Mouse (Mus musculus) midbrain, embryonic 13.5 days (tissue): ENCODE data around the gene Vwce. TPM values are rescaled to one million over a fixed set of nuclear protein-coding genes. Genes with fewer than 3 reads are reported as not detected.
A peak's percentile ranks its signal among the peaks of the same experiment; 100 is the strongest.

Source experiments
- ATAC-seq: fragments of 200-750 bp; cut with Nextera tagmentation; 2 replicates; pipeline ENCODE4 v1.8.0; 2017; ENCODE audit warnings: mild to moderate bottlenecking, moderate TSS enrichment, moderate library complexity
- H3K27ac ChIP-seq: fragments of 300-500 bp; sonication (generic); 2 replicates; pipeline ENCODE4 v1.5.1; 2015; ENCODE audit warnings: inconsistent platforms, mild to moderate bottlenecking, moderate library complexity
- H3K27me3 ChIP-seq: fragments of 300-500 bp; sonication (generic); 2 replicates; pipeline ENCODE4 v1.6.1; 2015; ENCODE audit warnings: mild to moderate bottlenecking, inconsistent platforms
- H3K36me3 ChIP-seq: fragments of 300-500 bp; sonication (generic); 2 replicates; pipeline ENCODE4 v1.6.1; 2015; ENCODE audit warnings: mild to moderate bottlenecking, inconsistent platforms
- H3K4me1 ChIP-seq: fragments of 300-500 bp; sonication (generic); replicated peaks from 2 replicates; pipeline ENCODE4 v1.6.1; 2015; ENCODE audit warnings: inconsistent platforms
- H3K4me2 ChIP-seq: fragments of 300-500 bp; sonication (generic); replicated peaks from 2 replicates; pipeline ENCODE4 v1.6.1; 2015; ENCODE audit warnings: moderate library complexity, mild to moderate bottlenecking, inconsistent platforms
- H3K4me3 ChIP-seq: fragments of 300-500 bp; sonication (generic); replicated peaks from 2 replicates; pipeline ENCODE4 v1.5.1; 2015; ENCODE audit warnings: mild to moderate bottlenecking, inconsistent platforms
- H3K9ac ChIP-seq: fragments of 300-500 bp; sonication (generic); replicated peaks from 2 replicates; pipeline ENCODE4 v1.6.1; 2015; ENCODE audit warnings: mild to moderate bottlenecking, inconsistent platforms
- H3K9me3 ChIP-seq: fragments of 300-500 bp; sonication (generic); 2 replicates; pipeline ENCODE4 v1.6.1; 2016; ENCODE audit warnings: mild to moderate bottlenecking, inconsistent platforms
- WGBS: fragments of 180-500 bp; shearing (Covaris S2); methylation state at CpG from one replicate; pipeline ENCODE4 v1.1.7; 2015; 5-methylcytosine and 5-hydroxymethylcytosine counted together
- polyA plus RNA-seq: library from polyadenylated mRNA; unstranded; fragments of >200 nt; fragmentation: Nextera tagmentation; extraction: Ambion mirVana; gene quantifications from 2 replicates; pipeline ENCODE4 v1.2.1, GENCODE M21; 2015

Gene Vwce
- polyA plus RNA-seq = 0.39 and 0.61 TPM in 2 replicates

DNA sequence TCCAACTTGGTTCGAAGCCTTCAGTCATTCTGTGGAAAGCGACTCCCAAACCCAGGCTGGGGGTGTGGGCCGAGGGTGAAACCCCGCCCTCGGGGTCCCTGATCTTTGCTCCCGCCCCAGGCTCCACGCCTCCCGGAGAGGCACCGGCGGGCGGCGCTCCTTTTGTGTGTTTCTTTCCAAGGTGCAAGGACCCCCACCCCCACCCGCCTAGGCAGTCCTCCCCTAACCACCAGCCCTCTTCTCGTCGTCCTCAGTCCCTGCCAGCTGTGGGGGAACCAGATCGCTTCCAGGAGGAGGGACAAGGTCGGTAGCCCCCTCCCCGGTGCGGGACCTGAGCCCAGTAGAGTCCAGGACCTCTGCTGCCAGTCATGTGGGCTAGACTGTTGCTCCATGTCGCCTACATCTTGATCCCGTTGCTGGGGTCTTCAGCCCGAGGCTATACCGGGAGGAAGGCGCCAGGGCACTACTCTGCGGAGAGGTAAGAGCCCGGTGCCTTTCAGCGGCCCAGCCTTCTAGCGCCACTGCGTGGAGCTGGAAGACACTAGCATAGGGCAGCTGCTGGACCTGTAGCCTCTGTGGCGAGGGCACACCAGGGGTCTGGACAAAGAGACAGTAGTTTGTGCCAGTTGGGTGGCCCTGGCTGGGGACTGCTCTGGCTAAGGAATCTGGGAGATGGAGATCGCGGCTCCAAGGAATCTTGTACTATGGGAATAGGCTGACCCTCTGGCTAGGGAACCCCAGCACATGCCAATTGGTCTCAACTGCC lies at the start of gene Vwce:
TSS of gene Vwce (plus strand) at position 108 of the 766 bp plus-strand sequence.
- no peak within 1 kb of the TSS for H3K27ac ChIP-seq
- H3K4me2 ChIP-seq = peak within 1 kb of the TSS; percentile 89
- ATAC-seq = peak; percentile 90
- peaks cover 16% of the 10 kb centered on the region; the same call in 1 of the 2 replicates for H3K27me3 ChIP-seq
- peak within 1 kb of the TSS; percentile 44 for H3K4me3 ChIP-seq
- peaks cover 18% of the 10 kb centered on the region for H3K4me1 ChIP-seq
- H3K9me3 ChIP-seq = no peaks in the 10 kb centered on the region
- peaks cover 24% of the 10 kb centered on the region for H3K36me3 ChIP-seq
- peak within 1 kb of the TSS; percentile 66 for H3K9ac ChIP-seq
- 2% methylated on average over 32 of the region's 32 CpGs for WGBS

DNA sequence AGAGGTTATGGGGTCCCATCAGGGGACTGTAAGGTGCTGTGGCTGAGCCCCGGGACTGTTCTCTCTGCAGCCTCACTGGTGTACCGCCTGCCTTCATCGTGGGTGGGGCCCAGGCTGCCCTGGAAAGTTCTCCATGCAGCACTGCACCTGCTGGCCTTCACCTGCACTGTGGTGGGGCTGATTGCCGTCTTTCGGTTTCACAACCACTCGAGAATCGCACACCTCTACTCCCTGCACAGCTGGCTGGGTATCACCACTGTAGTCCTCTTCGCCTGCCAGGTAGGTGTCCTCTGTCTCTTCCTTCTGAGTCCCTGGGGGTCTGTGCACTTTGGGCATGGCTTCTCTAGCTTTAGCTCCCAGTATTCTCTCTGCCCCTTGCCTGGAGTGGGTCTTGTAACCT lies 48.9 kb upstream of the Vwce start:
- no peaks in the 10 kb centered on the region for H3K27me3 ChIP-seq
- H3K9ac ChIP-seq = no peak overlapping the region
- H3K27ac ChIP-seq = no peak overlapping the region
- no peak for ATAC-seq
- no peaks in the 10 kb centered on the region for H3K9me3 ChIP-seq
- H3K4me1 ChIP-seq = no peaks in the 10 kb centered on the region
- H3K4me3 ChIP-seq = no peak overlapping the region
- WGBS = 91% methylated on average over 8 of the region's 8 CpGs
- peaks cover 9% of the 10 kb centered on the region; the same call in 1 of the 2 replicates for H3K36me3 ChIP-seq
- H3K4me2 ChIP-seq = no peak overlapping the region

GRCm38 (mm10) chr19:10587231-10587630 lies 46.8 kb upstream of the Vwce start:
- Histone ChIP-seq H3K4me2 (no peak overlapping the region), H3K4me1 (no peaks in the 10 kb centered on the region), H3K4me3 (no peak overlapping the region), H3K9ac (no peak overlapping the region), H3K9me3 (no peaks in the 10 kb centered on the region), H3K36me3 (peaks cover 27% of the 10 kb centered on the region), H3K27ac (no peak overlapping the region), H3K27me3 (no peaks in the 10 kb centered on the region)
- 92% methylated on average over 8 of the region's 8 CpGs for WGBS
- ATAC-seq = no peak

DNA sequence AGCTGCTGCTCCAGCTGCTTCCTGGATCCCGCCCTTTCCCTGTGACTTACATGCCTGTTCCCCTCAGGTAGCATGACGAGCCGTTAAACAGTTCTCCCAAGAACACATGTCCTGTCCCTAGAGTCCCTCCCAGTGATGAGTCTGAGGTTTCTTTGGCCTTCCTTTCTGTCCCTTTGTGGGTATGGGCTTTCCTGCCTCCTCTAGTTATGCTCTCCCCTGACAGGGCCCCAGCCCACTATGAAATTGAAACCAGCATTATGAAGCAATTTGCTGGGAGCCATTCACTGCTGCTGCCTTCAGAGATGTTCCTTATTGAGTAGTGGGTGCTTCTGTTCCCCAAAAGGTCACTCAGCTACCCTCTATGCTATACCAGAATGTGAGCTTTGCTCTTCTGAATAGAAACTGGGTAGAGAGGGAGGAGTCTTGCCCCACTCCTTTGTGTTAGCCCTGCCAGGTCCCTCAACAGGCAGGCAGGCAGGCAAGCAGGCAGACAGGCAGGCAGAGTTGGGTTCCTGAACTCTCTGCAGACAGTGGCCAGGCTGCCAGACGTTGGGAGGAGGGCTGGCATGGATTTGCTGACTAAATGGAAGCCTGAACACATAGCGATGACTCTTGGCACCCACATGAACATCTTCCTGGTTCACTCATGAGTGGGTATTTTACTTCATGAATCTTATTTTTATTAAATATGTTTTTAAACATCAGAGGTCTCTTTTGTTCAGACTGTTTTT lies 44.7 kb upstream of the Vwce start:
- no peaks in the 10 kb centered on the region for H3K27me3 ChIP-seq
- H3K36me3 ChIP-seq = peaks cover 44% of the 10 kb centered on the region
- no peak overlapping the region for H3K4me2 ChIP-seq
- H3K4me3 ChIP-seq = no peak overlapping the region
- no peak overlapping the region; the same call in 1 of the 2 replicates for H3K9ac ChIP-seq
- no peak overlapping the region for H3K27ac ChIP-seq
- ATAC-seq = no peak
- H3K9me3 ChIP-seq = no peaks in the 10 kb centered on the region
- H3K4me1 ChIP-seq = no peaks in the 10 kb centered on the region
- 72% methylated on average over 5 of the region's 5 CpGs for WGBS

DNA sequence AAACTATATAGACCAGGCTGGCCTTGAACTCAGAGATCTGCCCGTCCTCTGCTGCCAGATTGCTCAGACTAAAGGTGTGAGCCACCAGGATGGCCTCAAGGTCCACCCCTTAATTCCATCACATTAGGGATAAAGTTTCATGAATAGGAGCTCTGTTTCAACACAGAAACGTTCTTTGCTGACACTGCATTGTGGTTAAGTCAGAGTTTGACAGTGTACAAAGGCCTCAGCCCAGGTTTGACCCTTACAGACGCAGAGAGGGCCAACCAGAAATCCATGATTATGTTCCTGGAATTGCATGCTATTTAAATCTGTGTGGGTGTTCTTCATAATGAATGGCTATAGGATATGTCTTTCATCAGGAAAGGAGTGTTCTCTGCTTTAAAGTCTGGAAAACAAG lies 43.7 kb upstream of the Vwce start:
- no peaks in the 10 kb centered on the region for H3K9me3 ChIP-seq
- H3K4me2 ChIP-seq = no peak overlapping the region
- H3K36me3 ChIP-seq = peaks cover 49% of the 10 kb centered on the region
- WGBS = 77% methylated on average over 3 of the region's 3 CpGs
- no peaks in the 10 kb centered on the region for H3K4me1 ChIP-seq
- no peak overlapping the region for H3K4me3 ChIP-seq
- ATAC-seq = no peak
- no peak overlapping the region for H3K27ac ChIP-seq
- no peak overlapping the region for H3K9ac ChIP-seq
- no peaks in the 10 kb centered on the region for H3K27me3 ChIP-seq

DNA sequence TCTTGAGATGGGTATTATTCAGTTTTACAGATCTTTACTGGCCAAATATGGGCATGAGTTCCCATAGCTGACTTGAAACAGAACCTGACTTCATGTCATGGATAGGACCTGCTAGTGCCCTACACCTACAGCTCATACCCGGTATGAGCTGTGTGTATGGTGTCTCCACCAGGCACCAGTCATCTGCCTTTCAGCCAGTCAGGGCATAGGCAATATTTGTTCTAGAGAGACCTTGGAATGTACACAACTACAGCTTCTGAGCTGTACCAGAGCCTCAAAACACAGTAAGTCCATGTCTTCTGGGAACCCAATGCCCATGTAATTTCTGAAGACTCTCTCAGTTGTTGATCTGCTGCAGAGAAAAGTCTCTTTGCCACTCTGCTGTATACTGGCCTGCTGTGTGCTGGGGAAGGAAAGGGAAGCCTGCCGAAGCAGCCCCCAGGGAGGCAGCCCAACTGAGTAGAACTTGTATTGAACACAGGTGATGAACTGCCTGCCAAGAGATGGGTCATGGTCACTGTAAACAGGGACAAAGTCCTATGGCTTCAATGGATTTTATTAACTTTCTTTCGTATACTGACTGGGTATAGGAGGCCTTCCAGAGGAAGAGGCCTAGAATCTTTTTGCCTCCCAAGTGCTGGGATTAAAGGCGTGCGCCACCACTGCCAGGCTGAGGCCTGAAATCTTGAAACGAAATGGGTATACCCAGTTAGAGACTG lies 42.2 kb upstream of the Vwce start:
- Histone ChIP-seq H3K27ac (no peak overlapping the region), H3K9ac (no peak overlapping the region), H3K4me3 (no peak overlapping the region), H3K4me2 (no peak overlapping the region), H3K36me3 (peaks cover 62% of the 10 kb centered on the region), H3K27me3 (no peaks in the 10 kb centered on the region), H3K9me3 (no peaks in the 10 kb centered on the region), H3K4me1 (no peaks in the 10 kb centered on the region)
- 96% methylated on average over 6 of the region's 6 CpGs for WGBS
- ATAC-seq = no peak

GRCm38 (mm10) chr19:10598188-10598587 lies 35.8 kb upstream of the Vwce start:
- Histone ChIP-seq H3K36me3 (peaks cover 65% of the 10 kb centered on the region), H3K9ac (no peak overlapping the region), H3K27ac (no peak overlapping the region), H3K4me1 (peaks cover 13% of the 10 kb centered on the region), H3K9me3 (no peaks in the 10 kb centered on the region), H3K27me3 (no peaks in the 10 kb centered on the region), H3K4me2 (no peak overlapping the region), H3K4me3 (no peak overlapping the region)
- WGBS = 35% methylated on average over 3 of the region's 3 CpGs
- ATAC-seq = no peak

GRCm38 (mm10) chr19:10599648-10600047 lies 34.4 kb upstream of the Vwce start:
- H3K9ac ChIP-seq = no peak overlapping the region
- ATAC-seq = no peak
- 96% methylated on average over 2 of the region's 2 CpGs for WGBS
- no peak overlapping the region for H3K4me3 ChIP-seq
- no peaks in the 10 kb centered on the region for H3K27me3 ChIP-seq
- no peak overlapping the region for H3K4me2 ChIP-seq
- peaks cover 24% of the 10 kb centered on the region for H3K4me1 ChIP-seq
- H3K9me3 ChIP-seq = no peaks in the 10 kb centered on the region
- no peak overlapping the region for H3K27ac ChIP-seq
- H3K36me3 ChIP-seq = peaks cover 52% of the 10 kb centered on the region

GRCm38 (mm10) chr19:10602247-10602769 lies 31.7 kb upstream of the Vwce start:
- Histone ChIP-seq H3K27me3 (no peaks in the 10 kb centered on the region), H3K36me3 (peaks cover 30% of the 10 kb centered on the region), H3K4me3 (peak overlapping the region; percentile 33), H3K4me1 (peaks cover 39% of the 10 kb centered on the region), H3K4me2 (peak overlapping the region; percentile 58), H3K27ac (peak overlapping the region; percentile 94), H3K9me3 (no peaks in the 10 kb centered on the region), H3K9ac (peak overlapping the region; percentile 73)
- peak; percentile 54 for ATAC-seq
- WGBS = 1% methylated on average over 6 of the region's 6 CpGs

GRCm38 (mm10) chr19:10602787-10603186 lies 31.2 kb upstream of the Vwce start:
- Histone ChIP-seq H3K36me3 (peaks cover 31% of the 10 kb centered on the region), H3K9me3 (no peaks in the 10 kb centered on the region), H3K27me3 (no peaks in the 10 kb centered on the region), H3K4me3 (peak overlapping the region; percentile 33), H3K4me1 (peaks cover 44% of the 10 kb centered on the region), H3K4me2 (peak overlapping the region; percentile 58), H3K27ac (peak overlapping the region; percentile 94), H3K9ac (peak overlapping the region; percentile 73)
- peak; percentile 69 for ATAC-seq
- 2% methylated on average over 9 of the region's 9 CpGs for WGBS

GRCm38 (mm10) chr19:10603660-10604523 lies 30.1 kb upstream of the Vwce start:
- no peak overlapping the region for H3K4me3 ChIP-seq
- 0 out of 2 replicates have a peak overlapping the region, but pooled peaks have one; percentile 73 for H3K9ac ChIP-seq
- no peak for ATAC-seq
- WGBS = 89% methylated on average over 18 of the region's 18 CpGs
- H3K4me2 ChIP-seq = peak overlapping the region; percentile 84; the same call in 1 of the 2 replicates
- H3K27ac ChIP-seq = peak overlapping the region; percentile 94; the same call in 1 of the 2 replicates
- peaks cover 32% of the 10 kb centered on the region for H3K36me3 ChIP-seq
- H3K9me3 ChIP-seq = no peaks in the 10 kb centered on the region
- H3K27me3 ChIP-seq = no peaks in the 10 kb centered on the region
- peaks cover 45% of the 10 kb centered on the region for H3K4me1 ChIP-seq
